Mouse (Mus musculus) cerebellum, postnatal 10 days (tissue): Measurements from ENCODE around the gene Eps15l1.

ENCODE experiments used
- DNase-seq, 2 experiments: peaks; one replicate each; pipeline ENCODE4 v3.0.0; 2021; ENCODE audit warnings: mixed read lengths in 2 of 2

Eps15l1 gene

DNA sequence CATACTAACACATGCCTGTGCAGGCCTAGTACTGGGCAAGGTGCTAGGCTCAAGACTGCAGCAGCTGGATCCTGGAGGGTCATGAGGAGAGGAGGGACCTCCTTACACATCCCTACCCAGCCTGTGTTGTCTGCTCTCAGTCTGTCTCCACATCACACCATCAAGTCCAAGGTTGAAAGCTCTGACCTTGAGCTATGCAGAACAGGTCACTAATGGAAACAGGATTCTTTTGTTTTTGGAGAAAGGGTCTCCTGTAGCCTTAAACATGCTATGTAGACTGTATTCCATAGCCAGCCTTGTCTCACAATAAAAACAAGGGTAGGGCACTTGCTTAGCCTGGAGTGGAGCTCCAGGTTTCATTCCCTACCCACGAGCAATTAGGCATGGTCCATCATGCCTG lies 72.3 kb downstream of the Eps15l1 start:
- DNase-seq, result no peak

DNA sequence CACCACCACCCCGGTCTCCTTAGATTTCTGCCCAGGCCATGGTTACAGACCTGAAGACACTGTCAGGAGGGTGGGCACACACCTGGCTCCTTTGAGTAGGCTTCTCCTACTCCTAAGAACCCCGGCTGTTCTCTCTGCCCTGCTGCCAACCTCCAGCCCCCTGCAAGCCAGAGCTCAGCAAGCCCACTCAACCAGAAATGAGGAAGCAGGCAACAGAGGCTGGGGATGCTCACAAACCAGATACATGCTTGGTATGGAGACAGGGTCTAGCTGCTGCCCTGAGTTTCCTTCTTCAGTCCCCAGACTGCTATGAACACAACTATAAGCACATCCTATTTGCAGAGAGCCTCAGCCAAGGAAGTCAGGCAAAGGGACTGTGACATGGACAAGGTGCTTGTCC lies 73.1 kb downstream of the Eps15l1 start:
- DNase-seq, result no peak

DNA sequence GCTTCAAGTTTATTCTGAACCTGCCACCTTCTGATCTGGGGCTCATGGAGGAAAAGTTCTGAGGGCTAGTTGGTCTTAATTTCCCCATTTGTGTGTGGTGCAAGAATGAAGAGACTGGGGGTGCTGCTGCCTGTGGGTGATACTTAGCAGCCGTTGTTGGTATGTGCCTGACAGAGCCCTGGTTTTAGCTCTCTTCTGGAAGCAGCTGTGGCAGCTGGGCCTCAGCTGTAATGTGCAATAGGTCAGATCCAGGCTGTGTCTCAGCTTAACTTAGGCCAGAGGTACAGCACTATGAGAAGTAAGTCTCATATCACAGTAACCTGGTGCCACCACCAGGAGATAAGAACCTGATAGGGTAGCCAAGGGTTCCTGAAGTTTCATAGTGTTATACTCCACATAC lies 73.7 kb downstream of the Eps15l1 start:
- no peak for DNase-seq

DNA sequence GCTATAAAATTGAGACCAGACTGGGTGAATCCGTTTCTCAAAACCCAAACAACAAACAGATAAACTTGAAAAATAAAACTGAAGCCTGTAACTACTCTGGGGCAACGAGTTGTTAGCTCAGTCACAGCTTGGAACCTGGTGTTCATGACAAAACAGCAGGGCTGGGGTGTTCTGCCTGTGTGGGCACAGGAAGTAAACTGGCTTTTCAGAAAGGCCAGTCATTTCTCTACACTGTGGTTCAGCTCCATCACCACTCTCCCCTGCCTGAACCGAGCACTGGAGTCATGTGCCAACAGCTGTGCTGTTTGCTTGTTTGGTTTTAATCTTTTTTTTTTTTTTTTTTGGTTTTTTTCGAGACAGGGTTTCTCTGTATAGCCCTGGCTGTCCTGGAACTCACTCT lies 77.5 kb downstream of the Eps15l1 start:
- no peak for DNase-seq

DNA sequence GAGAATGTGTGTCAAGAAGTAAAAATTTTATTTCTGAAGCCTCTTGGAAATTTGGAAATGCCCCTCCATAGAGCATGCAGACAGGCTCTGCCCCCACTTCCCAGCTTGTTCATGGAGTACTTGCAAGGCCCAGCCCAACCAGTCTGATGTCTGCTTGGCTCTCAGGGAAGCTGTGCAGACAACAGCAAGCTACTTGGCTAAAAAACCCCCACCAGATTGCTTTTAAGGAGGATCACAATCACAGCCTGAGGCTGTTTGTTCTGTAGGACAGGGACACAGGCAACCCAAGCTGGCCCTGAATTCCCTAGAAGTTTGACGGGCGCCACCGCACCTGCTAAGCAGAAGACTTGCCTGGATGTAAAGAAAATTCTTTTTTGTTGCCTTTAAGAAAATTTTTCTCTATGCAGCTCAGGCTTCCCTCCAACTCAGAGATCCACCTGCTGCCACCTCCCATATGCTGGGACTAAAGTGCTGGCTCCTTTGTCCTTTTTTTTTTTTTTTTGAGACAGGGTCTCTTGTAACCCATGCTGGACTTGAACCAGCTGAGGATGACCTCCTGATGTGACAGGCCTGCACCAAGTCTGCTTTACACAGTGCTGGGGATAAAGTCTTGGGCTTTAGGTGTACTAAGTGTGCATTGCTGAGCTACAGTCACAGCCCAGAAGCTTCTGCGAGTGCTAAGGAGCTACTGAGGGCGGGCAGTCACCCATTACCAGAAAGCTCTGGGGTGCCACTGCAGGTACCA lies 78.5 kb downstream of the Eps15l1 start:
- DNase-seq, result peak; percentile 55 to 65

DNA sequence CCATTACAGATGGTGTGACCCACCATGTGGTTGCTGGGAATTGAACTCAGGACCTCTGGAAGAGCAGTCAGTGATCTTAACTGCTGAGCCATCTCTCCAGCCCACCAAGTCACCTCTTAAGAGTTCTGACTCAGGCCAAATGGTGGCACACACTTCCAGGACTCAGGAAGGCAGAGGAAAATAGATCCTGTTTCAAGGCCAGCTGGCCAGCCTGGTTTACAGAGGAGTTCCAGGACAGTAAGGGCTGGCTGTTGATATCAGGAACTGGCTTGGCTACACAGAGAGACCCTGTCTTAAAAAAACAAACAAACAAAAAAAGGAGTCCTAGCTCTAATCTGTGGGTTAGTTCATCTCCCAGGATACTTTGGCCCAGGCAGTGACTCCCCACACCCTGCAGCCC lies 84.2 kb downstream of the Eps15l1 start:
- no peak for DNase-seq

DNA sequence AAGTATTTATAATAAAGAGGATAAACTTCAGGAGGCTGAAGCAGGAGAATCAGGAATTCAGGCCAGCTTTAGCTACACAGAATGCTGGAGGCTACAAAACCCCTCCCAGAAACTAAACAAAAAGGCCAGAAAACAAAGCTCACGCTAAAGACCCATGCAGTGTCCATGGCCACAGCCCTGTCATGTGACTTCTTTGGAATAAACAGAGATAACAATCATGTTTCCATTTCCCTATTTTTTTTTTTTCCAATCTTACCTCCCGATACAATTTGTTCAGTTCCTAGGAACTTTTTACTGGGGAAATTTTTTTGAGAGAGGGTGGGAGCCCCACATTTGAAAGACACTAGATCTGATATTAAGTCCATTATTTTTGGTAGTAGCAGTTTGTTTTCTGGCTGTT lies 85.0 kb downstream of the Eps15l1 start:
- no peak for DNase-seq

DNA sequence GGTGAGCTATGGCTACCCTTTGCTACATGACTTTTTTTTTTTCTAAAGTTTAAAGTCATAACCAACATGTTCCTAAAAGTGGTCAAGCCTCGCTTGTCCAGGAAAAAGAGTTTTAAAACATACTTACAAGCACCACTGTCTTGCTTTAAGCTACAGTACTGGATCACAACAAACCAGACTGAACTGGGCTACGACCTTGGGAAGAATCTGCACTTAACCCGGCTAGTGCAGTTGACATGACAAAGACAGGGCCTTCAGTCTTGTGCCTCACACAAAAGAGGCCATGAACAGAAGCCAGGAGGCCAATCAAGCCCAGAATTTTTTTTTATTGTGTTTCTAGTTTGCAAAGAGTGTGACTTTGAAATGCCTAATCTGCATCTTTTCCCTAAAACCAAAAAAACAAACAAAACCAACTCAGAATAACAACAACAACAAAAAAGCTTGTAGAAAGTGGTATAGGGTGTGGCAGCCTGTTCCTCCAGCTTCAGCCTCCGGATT lies 87.1 kb downstream of the Eps15l1 start:
- DNase-seq, result no peak

DNA sequence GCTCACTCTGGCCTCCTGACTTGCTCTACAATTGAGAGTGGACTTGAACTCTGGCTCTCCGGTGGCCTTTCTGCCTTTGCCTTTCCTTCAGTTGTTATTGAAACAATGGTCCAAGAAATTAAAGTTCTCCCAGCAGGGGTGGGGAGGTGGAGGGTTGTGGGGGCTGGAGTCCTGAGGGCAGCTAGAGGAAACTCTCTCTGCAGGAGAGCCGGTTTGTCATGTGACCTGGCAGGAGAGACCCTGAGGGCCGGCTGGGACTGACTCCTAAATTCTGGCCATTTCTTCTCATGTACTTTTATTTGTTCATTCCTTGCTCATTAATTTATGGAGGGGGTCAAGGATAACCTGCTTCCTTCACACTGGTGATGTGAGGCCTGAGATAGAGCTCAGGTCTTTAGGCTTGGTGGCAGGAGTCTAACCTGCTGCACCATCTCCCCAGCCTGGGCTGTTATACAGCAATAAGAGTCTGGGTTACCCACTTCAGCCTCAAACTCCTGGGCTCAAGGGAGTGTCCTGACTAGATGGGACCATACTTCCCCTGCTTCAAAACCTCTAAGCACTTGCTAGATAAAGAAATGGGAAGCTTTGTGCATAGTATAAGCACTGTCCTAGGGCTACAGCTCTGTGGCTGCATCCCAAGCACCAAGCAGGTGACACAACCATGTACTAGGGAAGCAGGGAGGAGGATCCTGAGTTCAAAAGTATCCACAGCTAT lies 87.7 kb downstream of the Eps15l1 start:
- DNase-seq, result peak in 1 of 2 experiments; percentile 18

DNA sequence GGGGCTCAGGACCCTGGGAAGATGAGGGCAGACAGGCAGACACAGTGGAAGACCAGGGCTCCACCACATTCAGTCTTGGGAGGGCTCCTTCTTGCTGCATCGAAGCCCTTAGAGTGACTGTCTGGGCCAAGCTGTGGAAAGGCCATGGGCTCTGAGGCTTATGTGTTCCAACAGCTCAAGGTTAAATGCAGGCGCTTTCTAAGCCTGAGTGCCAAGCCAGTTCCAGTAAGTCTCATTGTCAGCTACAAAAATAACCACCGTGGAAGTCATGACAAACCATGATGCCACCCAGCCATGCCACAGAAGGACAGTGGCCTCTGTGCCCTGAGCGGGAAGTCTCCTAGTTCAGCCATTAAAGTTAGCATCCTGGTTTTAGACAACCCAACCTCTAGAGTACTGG lies 89.6 kb downstream of the Eps15l1 start:
- DNase-seq, result no peak

DNA sequence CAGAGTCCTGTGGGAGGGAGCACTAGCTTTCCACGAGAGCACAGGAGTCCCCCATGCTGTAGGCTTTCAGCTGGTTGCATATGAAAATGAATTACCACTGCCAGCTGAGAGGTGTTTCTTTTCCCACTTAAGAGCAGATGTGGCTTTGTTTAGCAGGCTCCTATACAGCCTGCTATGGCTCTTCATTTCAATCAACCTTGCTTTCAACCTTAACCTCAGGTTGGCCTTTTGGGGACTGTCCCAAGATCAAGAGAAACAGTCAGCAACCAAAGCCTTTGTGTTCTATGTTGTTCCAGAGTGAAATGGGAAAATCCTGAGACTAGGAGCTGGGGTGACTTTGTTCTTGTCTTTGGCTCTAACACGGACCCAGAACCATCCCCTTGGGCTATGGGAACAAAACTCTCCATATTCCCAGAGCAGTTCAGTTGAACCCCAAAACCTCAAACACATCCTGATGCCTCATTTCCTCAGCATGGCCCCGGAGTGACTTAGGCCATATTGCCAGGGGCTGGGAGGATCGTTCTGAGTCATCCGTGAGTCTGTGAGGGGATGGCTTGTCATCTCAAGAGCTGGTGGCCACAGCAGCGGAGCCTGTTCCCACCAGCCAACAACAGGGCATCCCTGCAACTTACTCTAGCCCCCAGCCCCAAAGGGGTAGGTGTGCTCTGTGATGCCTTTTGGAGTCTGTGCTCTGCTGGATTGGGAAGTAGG lies 90.3 kb downstream of the Eps15l1 start:
- no peak for DNase-seq

DNA sequence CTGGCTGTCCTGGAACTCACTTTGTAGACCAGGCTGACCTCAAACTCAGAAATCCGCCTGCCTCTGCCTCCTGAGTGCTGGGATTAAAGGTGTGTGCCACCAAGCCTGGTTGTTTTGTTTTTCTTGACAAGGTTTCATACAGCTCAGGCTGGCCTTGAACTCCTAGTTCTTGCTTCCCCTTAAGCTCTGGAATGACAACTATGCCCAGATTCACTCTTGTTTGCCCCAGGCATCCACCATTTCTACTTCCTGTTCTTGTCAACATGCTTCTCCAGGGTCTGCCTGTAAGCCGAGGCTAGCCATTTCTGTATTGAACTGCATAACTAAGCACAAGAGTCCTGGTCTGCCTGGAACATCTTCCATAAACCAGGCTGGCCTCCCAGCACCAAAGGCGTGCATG lies 92.1 kb downstream of the Eps15l1 start:
- DNase-seq, result no peak

DNA sequence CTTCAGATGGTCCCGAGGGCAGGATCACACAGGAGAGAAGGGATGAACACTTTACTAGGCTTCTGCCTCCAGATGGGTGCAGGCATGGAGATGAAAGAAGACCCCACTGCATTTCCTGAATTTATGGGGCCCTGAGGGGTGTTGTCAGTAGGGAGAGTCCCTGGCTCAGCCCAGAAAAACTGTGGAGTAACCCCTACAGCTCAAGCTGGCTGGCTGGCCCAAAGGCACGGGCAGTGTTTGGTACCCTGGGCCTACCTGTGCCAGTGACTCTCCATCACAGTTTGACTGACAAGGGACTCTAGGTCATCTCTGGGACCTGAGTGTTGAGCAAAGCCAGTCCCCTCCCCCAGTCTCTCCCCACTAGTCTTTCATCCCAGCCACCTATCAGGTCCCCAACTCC lies 96.6 kb downstream of the Eps15l1 start:
- no peak for DNase-seq

DNA sequence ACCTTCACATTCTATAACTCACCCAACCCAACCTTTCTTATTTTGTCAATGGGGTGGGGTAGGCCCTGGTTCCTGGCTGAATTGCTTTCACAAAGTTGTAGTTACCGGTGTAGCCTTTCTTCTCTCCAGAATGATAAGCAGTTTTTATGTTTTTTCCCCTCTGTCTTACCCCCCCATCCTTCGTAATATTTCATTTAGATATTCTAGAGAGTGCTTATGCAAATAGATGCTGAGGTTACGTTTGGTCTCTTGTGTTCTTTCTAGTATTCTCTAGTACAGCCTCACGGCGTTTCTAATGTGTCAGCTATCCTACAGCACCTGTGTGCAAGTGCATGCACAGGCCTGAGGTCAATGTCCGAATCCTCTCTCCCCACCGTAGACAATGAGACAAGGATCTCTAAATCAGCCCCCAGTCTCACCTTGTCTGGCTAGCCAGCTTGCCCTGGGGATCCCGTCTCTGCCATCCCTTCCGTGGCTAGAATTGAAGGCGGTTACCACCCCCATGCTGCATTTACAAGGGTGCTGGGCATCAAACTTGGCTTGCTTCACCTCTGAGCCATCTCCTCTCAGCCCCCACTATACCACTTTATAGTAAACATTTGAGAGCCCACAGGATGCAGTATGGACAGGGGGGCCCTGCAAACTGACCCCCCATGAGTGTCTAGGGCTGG lies 97.1 kb downstream of the Eps15l1 start:
- no peak for DNase-seq

DNA sequence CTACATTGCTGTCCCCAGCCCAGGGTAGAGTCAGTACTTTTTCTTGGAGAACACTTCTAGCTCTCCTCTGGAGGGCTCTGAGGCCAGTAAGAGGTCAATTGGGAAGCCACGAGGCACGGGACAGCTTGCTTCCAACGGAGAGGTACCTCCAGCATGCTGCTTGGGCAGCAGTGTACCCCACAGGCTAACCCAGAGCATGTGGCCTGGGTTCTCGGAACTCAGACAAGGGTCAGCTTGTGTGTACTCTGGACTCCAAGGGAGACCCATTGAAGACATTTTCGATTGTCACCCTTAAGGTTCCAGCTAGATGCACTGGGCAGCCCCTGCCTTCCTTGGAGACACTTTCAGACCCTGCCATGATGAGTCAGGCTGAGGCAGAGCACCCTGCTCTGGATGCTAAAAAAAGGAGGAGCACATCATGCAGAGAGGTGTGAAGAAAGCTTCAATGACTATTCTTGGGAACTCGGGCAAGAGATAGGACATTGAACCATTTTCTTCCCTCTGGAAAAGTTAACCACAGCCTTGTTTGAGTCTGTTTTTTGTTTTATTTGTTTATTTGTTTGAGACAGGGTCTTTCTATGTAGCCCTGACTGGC lies 98.0 kb downstream of the Eps15l1 start:
- DNase-seq, result no peak

DNA sequence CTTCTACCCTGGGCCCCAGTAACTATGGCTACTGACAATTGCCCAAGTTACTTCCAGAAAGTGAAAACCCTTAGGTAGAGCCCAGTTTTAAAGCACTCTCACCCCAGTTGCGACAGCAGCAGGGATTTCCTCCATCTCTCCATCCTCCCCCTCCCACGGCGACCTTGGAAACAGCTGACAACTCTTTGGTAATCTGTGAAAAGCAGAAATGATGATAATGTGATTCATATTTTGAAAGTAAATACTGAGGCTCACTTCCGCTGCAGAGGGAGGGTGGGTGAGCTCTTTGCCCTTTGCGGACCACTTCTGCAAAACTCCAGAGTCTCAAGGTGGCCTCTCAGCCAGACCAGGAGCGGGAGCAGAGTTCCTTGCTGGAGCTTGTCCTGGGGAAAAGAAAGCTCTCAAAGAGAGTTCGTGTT lies 98.8 kb downstream of the Eps15l1 start:
- DNase-seq, result no peak

DNA sequence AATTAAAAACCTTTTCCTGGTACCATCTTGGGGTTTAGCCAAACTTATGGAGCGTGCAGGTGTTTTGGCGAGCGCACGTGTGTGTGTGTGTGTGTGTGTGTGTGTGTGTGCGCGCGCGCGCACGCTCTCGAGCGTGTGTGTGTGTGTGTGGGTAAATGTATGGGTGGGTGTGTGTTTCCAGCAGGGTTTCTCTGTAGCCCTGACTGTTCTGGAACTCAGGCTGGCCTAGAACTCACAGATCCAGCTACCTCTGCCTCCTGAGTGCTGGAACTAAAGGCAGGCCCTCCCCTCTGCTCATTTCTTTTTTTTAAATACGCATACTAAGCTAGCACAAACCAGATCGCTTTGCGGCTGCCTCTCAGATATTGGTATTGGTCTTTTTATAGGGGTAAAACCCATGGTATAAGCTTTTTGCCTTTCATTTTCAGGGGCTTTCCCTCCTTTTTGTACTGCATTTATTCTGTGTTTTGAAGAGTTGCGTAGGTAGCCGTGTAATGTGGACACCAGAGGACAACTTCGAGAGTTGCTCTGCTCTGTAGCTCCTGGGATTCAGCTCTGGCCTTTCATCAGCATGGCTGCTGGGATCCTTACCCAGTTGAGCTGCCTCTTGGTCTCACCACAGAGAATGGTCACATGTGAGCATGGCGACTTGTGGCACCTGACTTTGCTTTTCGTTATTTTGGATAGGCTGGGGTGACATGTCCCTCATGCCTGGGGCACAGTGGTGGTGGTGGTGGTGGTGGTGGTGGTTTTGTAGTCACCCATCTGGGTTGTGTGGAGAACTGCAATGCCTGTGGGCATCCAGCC lies 99.4 kb downstream of the Eps15l1 start:
- no peak for DNase-seq

DNA sequence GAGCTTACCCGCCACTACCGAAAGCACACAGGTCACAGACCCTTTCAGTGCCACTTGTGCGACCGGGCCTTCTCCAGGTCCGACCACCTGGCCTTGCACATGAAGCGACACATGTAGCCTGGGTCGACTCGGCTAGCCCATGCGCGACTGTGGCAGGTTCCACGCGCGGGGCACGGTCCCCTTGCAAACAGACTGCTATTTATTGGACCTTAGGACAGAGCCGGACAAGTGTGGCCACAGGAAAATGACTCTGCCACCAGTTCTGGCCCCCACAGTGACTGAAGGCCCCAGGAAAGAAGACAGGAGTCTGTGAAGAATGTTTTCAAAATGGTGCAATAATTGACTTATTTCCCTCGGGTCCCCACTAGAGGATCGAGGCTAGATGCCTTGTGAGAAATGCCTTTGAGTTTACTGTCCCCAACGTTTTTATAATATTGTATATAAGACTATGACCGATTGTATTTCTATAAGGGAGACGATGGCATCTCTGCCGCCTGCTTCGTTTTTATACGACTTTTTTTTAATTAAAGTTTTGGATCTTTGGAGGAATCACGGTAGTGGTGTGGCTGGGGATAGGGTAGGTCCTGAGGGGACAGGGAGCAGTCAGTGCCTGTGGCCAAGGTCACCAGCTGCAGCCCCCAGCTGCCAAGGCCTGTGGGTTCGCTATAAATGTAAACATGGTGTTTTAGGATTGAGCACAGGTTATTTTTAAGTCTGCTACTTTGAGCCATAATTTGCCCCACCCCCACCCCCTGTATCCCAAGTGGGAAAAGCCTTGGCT lies 100.3 kb downstream of the Eps15l1 start:
- DNase-seq, result no peak

DNA sequence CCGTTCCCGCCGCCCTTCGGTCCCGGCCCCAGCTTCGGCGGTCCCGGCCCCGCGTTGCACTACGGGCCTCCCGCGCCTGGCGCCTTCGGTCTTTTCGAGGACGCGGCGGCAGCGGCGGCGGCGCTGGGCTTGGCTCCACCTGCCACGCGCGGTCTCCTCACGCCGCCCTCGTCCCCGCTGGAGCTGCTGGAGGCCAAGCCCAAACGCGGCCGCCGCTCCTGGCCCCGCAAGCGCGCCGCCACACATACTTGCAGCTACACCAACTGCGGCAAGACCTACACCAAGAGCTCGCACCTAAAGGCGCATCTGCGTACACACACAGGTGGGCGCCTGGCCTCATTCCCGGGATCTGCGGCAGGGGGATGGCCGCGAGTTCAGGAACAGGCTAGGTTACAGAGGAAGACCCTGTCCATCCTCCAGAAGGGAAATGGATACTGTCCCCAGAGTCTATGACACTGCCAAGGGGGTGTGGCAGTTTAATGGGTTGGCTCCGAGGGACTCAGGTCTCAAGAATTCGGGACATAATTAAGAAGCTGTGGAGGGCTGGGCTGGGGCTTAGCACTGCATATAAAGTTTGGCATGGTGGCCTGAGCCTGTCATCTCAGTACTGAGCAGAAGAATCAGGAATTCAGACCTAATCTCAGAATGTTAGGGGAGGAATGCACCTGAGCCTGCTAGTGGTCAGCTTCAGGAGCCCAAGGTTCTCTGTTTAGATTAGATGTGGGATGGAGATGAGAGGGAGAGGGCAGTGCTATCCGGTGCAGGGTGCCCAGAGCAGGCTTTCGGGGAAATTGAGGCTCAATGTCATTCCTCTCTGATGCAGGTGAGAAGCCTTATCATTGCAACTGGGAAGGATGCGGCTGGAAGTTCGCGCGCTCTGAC lies 101.1 kb downstream of the Eps15l1 start:
- peak; percentile 31 to 36 for DNase-seq

DNA sequence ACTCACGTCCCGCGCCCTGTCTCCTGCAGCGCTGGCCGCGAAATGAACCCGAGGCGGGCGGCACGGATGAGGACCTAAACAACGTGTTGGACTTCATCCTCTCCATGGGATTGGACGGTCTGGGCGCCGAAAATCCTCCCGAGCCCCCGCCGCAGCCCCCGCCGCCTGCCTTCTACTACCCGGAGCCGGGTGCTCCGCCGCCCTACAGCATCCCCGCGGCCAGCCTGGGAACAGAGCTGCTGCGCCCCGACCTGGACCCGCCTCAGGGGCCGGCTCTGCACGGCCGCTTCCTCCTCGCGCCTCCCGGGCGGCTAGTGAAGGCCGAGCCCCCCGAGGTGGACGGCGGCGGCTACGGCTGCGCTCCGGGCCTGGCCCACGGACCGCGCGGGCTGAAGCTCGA lies 101.9 kb downstream of the Eps15l1 start:
- peak in 1 of 2 experiments; percentile 27 for DNase-seq
